Mouse (Mus musculus) layer of hippocampus, postnatal 14 days (tissue): ENCODE measurements around the gene Fbxo2. TPM values are rescaled to one million over a fixed set of nuclear protein-coding genes. Genes with fewer than 3 reads are reported as not detected.

ENCODE experiments used
- microRNA-seq, 2 experiments: library from miRNA; unstranded; fragments of <30 nt; microRNA quantifications; one replicate each; pipeline ENCODE4 v1.2.0; 2021
- total RNA-seq, 2 experiments: library from RNA; stranded (reverse); gene quantifications; 2 replicates each; pipeline ENCODE4 v1.2.3; 2021

Fbxo2 gene
- total RNA-seq, 2 experiments from 2014 or later = 65.2 to 72.1 TPM

Small RNA genes lying within 50 kb of the gene (microRNA-seq; reads per million reads assigned to microRNA genes)
- gene Mir7022 = 0.23 to 0.28 reads per million in 2 experiments

Other genes with a start within 250 kb of the Fbxo2 start
- gene Plod1, start 223.9 kb upstream of the Fbxo2 start, total RNA-seq = 10 to 100 TPM; 26.7 to 28.4 TPM
- 10 to 100 TPM; 27.7 to 28.8 TPM for gene 2510039O18Rik, start 219.7 kb upstream of the Fbxo2 start, total RNA-seq
- not detected for gene Nppb, start 174.8 kb upstream of the Fbxo2 start, total RNA-seq
- gene Nppa, start 159.9 kb upstream of the Fbxo2 start, total RNA-seq = under 1 TPM; 0.45 to 0.92 TPM
- gene Clcn6, start 121.8 kb upstream of the Fbxo2 start, total RNA-seq = 10 to 100 TPM; 64.2 to 65.0 TPM
- 10 to 100 TPM; 25.6 to 26.4 TPM for gene Mthfr, start 121.5 kb upstream of the Fbxo2 start, total RNA-seq
- 1 to 10 TPM; 8.9 to 9.0 TPM for gene Agtrap, start 72.6 kb upstream of the Fbxo2 start, total RNA-seq
- gene Mad2l2, start 30.2 kb upstream of the Fbxo2 start, total RNA-seq = 10 to 100 TPM; 19.8 to 22.1 TPM
- 1 to 10 TPM; 4.8 to 5.6 TPM for gene Draxin, start 29.9 kb upstream of the Fbxo2 start, total RNA-seq
- 10 to 100 TPM; 24.6 to 27.4 TPM for gene Fbxo6, start 8.5 kb upstream of the Fbxo2 start, total RNA-seq
- gene Fbxo44, start 139 bp upstream of the Fbxo2 start, total RNA-seq = 100 to 1,000 TPM in 1 of 2 experiments, 10 to 100 TPM in 1; 98.6 to 111 TPM
- 10 to 100 TPM; 29.4 to 32.3 TPM for gene Disp3, start 127.3 kb downstream of the Fbxo2 start, total RNA-seq